Mouse (Mus musculus): ENCODE measurements around the gene C5ar2. TPM values are rescaled to one million over a fixed set of nuclear protein-coding genes. Genes with fewer than 3 reads are reported as not detected.

C5ar2 gene
- polyA plus RNA-seq (2017; shearing (Covaris generic)): not detected

GRCm38 (mm10) chr7:16244067-16244466, at the start of gene C5ar2:
Gene C5ar2, minus strand, starts transcription at chr7:16244154.

GRCm38 (mm10) chr7:16286026-16286961, 42.3 kb upstream of the C5ar2 start, which contains the start of gene Ccdc9:
Gene Ccdc9, minus strand, starts transcription at chr7:16286795.

GRCm38 (mm10) chr7:16273081-16273765, 29.3 kb upstream of the C5ar2 start, which contains the start of gene Inafm1:
Gene Inafm1, minus strand, starts transcription at chr7:16273617.

GRCm38 (mm10) chr7:16259110-16259590, 15.2 kb upstream of the C5ar2 start, which contains the start of gene C5ar1:
Gene C5ar1, minus strand, starts transcription at chr7:16259540.

GRCm38 (mm10) chr7:16221582-16222272, 22.2 kb downstream of the C5ar2 start, which contains the start of gene Dhx34:
Gene Dhx34, minus strand, starts transcription at chr7:16222037.

Other genes starting within 250 kb of the C5ar2 start
- 5.0 TPM for gene Bicra, start 196.2 kb downstream of the C5ar2 start, polyA plus RNA-seq (2017; shearing (Covaris generic))
- gene Zfp541, start 182.3 kb downstream of the C5ar2 start, polyA plus RNA-seq (2017; shearing (Covaris generic)): 0.49 TPM
- gene Napa, start 145.7 kb downstream of the C5ar2 start, polyA plus RNA-seq (2017; shearing (Covaris generic)): 297 TPM
- gene Kptn, start 124.3 kb downstream of the C5ar2 start, polyA plus RNA-seq (2017; shearing (Covaris generic)): 25.8 TPM
- not detected for gene Slc8a2, start 114.3 kb downstream of the C5ar2 start, polyA plus RNA-seq (2017; shearing (Covaris generic))
- 44.3 TPM for gene Meis3, start 69.1 kb downstream of the C5ar2 start, polyA plus RNA-seq (2017; shearing (Covaris generic))
- gene Dhx34, start 22.1 kb downstream of the C5ar2 start, polyA plus RNA-seq (2017; shearing (Covaris generic)): 18.6 TPM
- gene C5ar1, start 15.4 kb upstream of the C5ar2 start, polyA plus RNA-seq (2017; shearing (Covaris generic)): not detected
- 2.8 TPM for gene Inafm1, start 29.5 kb upstream of the C5ar2 start, polyA plus RNA-seq (2017; shearing (Covaris generic))
- 97.9 TPM for gene Ccdc9, start 42.6 kb upstream of the C5ar2 start, polyA plus RNA-seq (2017; shearing (Covaris generic))
- gene Bbc3, start 64.2 kb upstream of the C5ar2 start, polyA plus RNA-seq (2017; shearing (Covaris generic)): 74.6 TPM
- 104 TPM for gene Sae1, start 143.7 kb upstream of the C5ar2 start, polyA plus RNA-seq (2017; shearing (Covaris generic))
- 16.5 TPM for gene Zc3h4, start 156.8 kb upstream of the C5ar2 start, polyA plus RNA-seq (2017; shearing (Covaris generic))
- 74.5 TPM for gene Tmem160, start 208.6 kb upstream of the C5ar2 start, polyA plus RNA-seq (2017; shearing (Covaris generic))
- gene Npas1, start 233.6 kb upstream of the C5ar2 start, polyA plus RNA-seq (2017; shearing (Covaris generic)): 0.27 TPM